Mouse (Mus musculus): ENCODE measurements around the gene Mr1.

DNA sequence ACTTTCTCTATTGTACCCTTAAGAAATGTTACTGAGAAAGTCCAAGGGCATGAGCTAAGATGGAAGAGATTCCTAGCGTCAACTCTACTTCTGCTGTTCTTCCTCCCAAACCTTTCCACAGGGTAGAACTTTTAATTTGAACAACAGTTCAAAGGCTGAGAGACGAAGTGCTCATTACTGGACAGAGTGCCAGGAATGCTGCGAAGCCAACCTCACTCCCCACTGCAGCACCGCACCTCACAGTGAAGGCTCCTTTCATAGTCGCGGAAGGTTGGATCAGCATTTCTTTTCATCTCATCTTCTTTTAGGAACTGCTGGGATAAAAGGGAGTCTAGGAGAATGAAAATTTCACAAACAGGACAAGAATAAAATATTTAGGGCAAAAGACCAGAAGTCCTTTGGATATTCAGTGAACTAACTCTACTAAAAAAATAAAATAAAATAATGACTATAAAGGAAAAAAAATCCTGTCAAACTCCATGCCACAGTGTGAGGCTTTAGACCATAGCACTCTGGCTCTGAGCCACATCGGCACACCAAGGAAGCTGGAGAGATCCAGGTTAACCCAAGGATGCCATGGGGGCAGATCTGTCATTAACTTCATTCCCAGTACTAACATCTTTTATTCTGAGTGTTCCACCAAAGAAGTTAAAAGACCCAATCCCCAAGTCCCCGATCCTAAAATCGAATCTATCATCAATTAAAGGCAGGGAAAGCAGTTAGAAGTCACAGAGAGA lies 52.5 kb downstream of the Mr1 start:
- no peak for TF ChIP-seq POLR2A (IDR thresholded peaks at IDR 0.05; ENCODE audit: control insufficient read depth, low read depth, low read length)
- no peak for TF ChIP-seq CTCF (IDR thresholded peaks at IDR 0.05; ENCODE audit: control insufficient read depth, insufficient read depth, insufficient replicate concordance, low read depth, low read length)
